Mouse (Mus musculus) adipose tissue, adult 10 weeks (tissue): ENCODE data around the gene Mucl2. TPM values are rescaled to one million over a fixed set of nuclear protein-coding genes. Genes with fewer than 3 reads are reported as not detected.

Experiments used
- polyA plus RNA-seq: library from polyadenylated mRNA; stranded (reverse); fragments of 350-450 nt; fragmentation: Illumina TruSeq; extraction: RNeasy Lipid Tissue Mini Kit (QIAGEN cat#74804); gene quantifications from one replicate; pipeline ENCODE4 v1.2.3, GENCODE M21; 2014; ENCODE audit warnings: low read depth, low replicate concordance

The Mucl2 gene
- not detected for polyA plus RNA-seq

GRCm38 (mm10) chr15:103899212-103899611, at the start of gene Mucl2:
Gene Mucl2 (minus strand): TSS chr15:103899312.

Other genes with a start within 250 kb of the Mucl2 start
- gene Mucl1, start 143.8 kb downstream of the Mucl2 start, polyA plus RNA-seq, result 2.5 TPM